Mouse (Mus musculus) stomach, embryonic 16.5 days (tissue): ENCODE data around the gene Zdhhc3. TPM values are rescaled to one million over a fixed set of nuclear protein-coding genes. Genes with fewer than 3 reads are reported as not detected.

Source experiments
- ATAC-seq: fragments of 200-750 bp; cut with Nextera tagmentation; 2 replicates; pipeline ENCODE4 v1.8.0; 2017; ENCODE audit warnings: moderate number of reproducible peaks, moderate TSS enrichment; ENCODE audit not compliant: insufficient read depth, low FRiP score
- H3K27ac ChIP-seq: fragments of 300-500 bp; sonication (generic); 2 replicates; pipeline ENCODE4 v1.5.1; 2014; ENCODE audit warnings: low read length
- H3K27me3 ChIP-seq: fragments of 300-500 bp; sonication (generic); 2 replicates; pipeline ENCODE4 v1.6.1; 2014; ENCODE audit warnings: low read length, control low read depth, mixed read lengths; ENCODE audit not compliant: control insufficient read depth, insufficient read depth
- H3K36me3 ChIP-seq: fragments of 300-500 bp; sonication (generic); 2 replicates; pipeline ENCODE4 v1.6.1; 2014; ENCODE audit warnings: low read length; ENCODE audit not compliant: control insufficient read depth, insufficient read depth
- H3K4me1 ChIP-seq: fragments of 300-500 bp; sonication (generic); 2 replicates; pipeline ENCODE4 v1.6.1; 2014; ENCODE audit warnings: low read length, control low read depth, mixed read lengths; ENCODE audit not compliant: control insufficient read depth, insufficient read depth
- H3K4me2 ChIP-seq: fragments of 300-500 bp; sonication (generic); 2 replicates; pipeline ENCODE4 v1.6.1; 2014; ENCODE audit warnings: low read depth, low read length, mixed read lengths
- H3K4me3 ChIP-seq: fragments of 300-500 bp; sonication (generic); replicated peaks from 2 replicates; pipeline ENCODE4 v1.5.1; 2014; ENCODE audit warnings: mild to moderate bottlenecking, low read length
- H3K9ac ChIP-seq: fragments of 300-500 bp; sonication (generic); 2 replicates; pipeline ENCODE4 v1.6.1; 2014; ENCODE audit warnings: low read length
- H3K9me3 ChIP-seq: fragments of 300-500 bp; sonication (generic); replicated peaks from 2 replicates; pipeline ENCODE4 v1.6.1; 2016; ENCODE audit warnings: low read length, control low read depth; ENCODE audit not compliant: control insufficient read depth
- WGBS: fragments of 180-500 bp; shearing (Covaris S2); extraction: QIAGEN DNeasy Blood & Tissue Kit; methylation state at CpG from one replicate; pipeline ENCODE4 v1.1.7; 2014; 5-methylcytosine and 5-hydroxymethylcytosine counted together
- polyA plus RNA-seq: library from polyadenylated mRNA; unstranded; fragments of >200 nt; fragmentation: Nextera tagmentation; extraction: Ambion mirVana; gene quantifications from 2 replicates; pipeline ENCODE4 v1.2.1, GENCODE M21; 2015

The Zdhhc3 gene
- polyA plus RNA-seq, 1 experiment from 2014 or later, result 73.4 TPM

DNA sequence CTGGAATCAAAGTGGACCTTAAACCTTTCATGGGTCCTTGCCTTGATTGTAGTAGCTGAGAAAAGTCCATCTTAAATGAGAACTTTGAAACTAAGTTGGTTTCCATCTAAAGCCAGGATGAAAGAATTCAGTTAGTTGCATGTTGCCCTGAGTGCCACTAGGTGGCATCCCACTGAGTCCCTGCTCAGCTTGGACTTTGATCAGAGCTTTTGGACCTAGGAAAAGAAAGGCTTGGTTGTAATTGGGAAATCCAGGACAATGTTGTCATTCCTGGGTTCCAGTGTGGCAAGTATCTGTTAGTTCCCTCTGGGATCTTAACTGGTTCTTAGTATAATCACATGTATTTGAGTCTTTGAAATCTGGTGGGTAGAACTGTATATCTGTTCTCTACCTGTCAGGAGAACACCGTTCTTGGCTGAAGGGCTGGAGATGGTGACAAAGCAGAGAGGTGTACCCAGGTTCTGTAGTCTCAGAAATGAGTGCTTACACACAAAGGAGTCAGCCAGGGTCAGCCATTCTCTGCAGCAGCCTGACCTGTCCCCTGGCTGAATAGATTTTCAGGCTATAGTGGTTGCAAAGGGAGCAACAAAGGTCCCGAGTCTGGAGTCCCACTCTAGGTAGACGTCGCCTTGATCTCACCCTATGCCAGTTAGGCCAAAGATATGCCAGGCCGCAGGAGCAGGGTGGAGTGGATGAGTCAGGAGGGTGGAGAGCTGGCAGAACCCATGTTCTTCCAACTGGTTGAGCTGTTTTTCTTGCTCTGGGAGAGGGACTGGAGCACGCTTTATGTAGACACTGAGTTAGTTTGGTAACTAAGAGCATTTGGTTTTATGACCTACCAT lies 10.8 kb upstream of the Zdhhc3 start:
- Histone ChIP-seq H3K4me1 (no peaks in the 10 kb centered on the region), H3K27ac (peak overlapping the region; percentile 68; the same call in 1 of the 2 replicates), H3K4me3 (no peak overlapping the region), H3K36me3 (peaks cover 22% of the 10 kb centered on the region), H3K4me2 (no peak overlapping the region), H3K9me3 (no peaks in the 10 kb centered on the region), H3K27me3 (no peaks in the 10 kb centered on the region), H3K9ac (no peak overlapping the region)
- no peak for ATAC-seq
- 85% methylated on average over 6 of the region's 6 CpGs for WGBS

DNA sequence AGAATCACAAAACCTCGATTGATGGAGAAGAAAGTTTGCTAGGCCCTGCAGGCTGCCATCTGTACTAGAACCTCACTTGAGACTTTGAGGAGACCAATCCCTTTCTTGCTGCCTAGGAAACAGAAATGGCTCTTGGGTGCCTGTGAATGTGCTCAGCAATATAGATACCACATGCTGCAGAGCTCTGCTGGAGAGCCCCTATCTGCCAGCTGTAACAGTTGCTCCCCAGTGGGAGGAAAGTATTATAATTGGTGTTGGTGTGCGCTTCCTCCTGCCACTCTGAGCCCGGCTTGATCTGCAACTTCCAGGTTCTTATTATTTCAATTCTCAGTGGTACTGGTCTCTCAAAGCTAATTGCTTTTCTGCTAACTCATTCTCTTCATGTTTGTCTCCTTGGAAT lies 10.0 kb upstream of the Zdhhc3 start:
- Histone ChIP-seq H3K4me3 (no peak overlapping the region), H3K9ac (no peak overlapping the region), H3K9me3 (no peaks in the 10 kb centered on the region), H3K36me3 (peaks cover 22% of the 10 kb centered on the region), H3K27ac (no peak overlapping the region), H3K4me1 (no peaks in the 10 kb centered on the region), H3K4me2 (no peak overlapping the region), H3K27me3 (no peaks in the 10 kb centered on the region)
- 96% methylated on average over 3 of the region's 3 CpGs for WGBS
- ATAC-seq, result no peak

DNA sequence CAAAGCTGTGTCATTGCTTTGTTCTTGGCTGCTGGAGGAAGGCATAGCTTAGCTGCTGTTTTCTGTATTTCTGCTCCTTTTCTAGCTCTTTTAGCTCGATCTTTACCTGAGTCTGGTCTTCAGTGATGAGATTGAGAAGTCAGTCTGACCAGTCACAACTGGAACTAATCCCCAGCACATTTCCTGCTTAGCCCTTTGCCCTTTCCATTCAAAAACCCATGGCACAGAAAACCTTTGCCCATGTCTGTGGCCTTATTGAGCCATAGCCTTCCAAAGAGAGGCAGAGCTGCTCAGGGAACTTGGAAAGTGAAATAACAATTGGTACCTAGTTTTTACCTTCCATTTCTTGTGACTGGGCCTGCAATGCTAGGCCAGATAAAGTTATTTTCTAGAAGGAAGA lies 2.6 kb upstream of the Zdhhc3 start:
- ATAC-seq, result no peak
- Histone ChIP-seq H3K4me3 (no peak overlapping the region), H3K27me3 (no peaks in the 10 kb centered on the region), H3K27ac (no peak overlapping the region), H3K4me2 (no peak overlapping the region), H3K36me3 (peaks cover 14% of the 10 kb centered on the region), H3K4me1 (peaks cover 18% of the 10 kb centered on the region), H3K9ac (no peak overlapping the region), H3K9me3 (no peaks in the 10 kb centered on the region)
- WGBS, result 85% methylated on average over 1 of the region's 1 CpGs

DNA sequence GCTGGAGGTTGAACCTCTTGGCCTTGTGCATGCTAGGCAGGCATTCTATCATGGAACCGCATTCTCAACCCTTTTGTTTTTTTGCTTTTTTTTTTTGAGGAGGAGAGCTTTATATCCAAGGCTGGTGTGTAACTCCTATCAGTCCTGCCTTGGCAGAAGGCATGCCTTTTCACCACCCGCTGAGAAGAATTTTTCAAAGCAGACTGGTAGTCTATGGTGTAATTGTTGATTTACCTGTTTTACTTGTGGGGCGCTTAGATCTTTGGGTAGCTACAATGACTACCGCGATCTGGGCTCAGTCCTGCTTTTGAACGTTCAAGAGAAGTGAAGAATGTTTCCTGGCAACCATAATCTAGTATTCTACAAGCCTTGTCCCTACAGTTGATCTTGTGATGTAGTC lies 926 bp upstream of the Zdhhc3 start:
- H3K27ac ChIP-seq, result peak overlapping the region; percentile 96
- H3K27me3 ChIP-seq, result no peaks in the 10 kb centered on the region
- H3K36me3 ChIP-seq, result no peaks in the 10 kb centered on the region
- no peak for ATAC-seq
- peaks cover 23% of the 10 kb centered on the region for H3K4me1 ChIP-seq
- peak overlapping the region; percentile 95 for H3K9ac ChIP-seq
- H3K4me2 ChIP-seq, result peak overlapping the region; percentile 92
- peak overlapping the region; percentile 82 for H3K4me3 ChIP-seq
- WGBS, result 51% methylated on average over 6 of the region's 6 CpGs
- no peaks in the 10 kb centered on the region for H3K9me3 ChIP-seq

DNA sequence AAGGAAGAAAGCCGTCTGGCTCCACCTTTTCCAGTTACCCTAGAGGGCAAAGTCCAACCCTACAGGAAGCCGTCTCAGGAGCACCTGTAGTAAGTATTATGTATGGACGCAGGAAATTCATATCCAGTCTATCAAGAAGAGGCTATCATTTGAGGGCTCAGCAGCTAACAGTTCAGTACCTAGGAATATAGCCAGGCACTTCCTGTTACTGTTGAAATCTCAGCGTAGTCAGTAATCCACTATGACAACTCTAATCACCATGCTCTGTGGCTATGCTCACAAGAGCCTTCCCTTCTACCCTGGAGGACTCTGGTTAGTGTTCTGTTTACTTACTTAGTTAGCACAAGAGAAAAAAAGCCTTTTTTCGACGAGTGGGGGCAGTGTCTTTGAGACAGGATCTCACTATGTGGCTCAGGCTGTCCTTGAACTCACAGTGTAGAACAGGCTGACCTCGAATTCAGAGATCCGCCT lies 1.2 kb downstream of the Zdhhc3 start:
- Histone ChIP-seq H3K9ac (peak overlapping the region; percentile 95), H3K4me2 (peak overlapping the region; percentile 92), H3K36me3 (no peaks in the 10 kb centered on the region), H3K9me3 (no peaks in the 10 kb centered on the region), H3K4me1 (peaks cover 23% of the 10 kb centered on the region), H3K27ac (peak overlapping the region; percentile 96), H3K27me3 (no peaks in the 10 kb centered on the region), H3K4me3 (peak overlapping the region; percentile 82)
- peak; percentile 21; the same call in 1 of the 2 replicates for ATAC-seq
- 41% methylated on average over 8 of the region's 8 CpGs for WGBS

DNA sequence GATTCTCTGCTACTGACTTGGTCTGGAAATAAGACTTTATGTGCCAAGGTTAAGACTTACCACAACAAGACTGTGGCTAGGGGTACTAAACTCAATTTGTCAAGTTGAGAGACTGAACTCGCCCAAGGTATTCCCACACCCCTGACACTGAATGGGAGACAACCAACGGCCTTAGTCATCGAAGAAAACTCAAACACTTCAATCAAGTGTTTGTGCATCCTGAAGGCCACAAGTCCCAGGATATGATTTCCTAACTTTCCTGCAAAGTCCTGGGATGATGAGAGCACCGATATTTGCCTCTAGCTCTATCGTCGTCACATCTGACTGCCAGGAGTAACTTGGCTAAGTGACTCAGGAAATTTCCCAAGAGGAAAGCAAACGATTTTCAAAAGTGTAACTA lies 3.8 kb downstream of the Zdhhc3 start:
- ATAC-seq, result no peak

DNA sequence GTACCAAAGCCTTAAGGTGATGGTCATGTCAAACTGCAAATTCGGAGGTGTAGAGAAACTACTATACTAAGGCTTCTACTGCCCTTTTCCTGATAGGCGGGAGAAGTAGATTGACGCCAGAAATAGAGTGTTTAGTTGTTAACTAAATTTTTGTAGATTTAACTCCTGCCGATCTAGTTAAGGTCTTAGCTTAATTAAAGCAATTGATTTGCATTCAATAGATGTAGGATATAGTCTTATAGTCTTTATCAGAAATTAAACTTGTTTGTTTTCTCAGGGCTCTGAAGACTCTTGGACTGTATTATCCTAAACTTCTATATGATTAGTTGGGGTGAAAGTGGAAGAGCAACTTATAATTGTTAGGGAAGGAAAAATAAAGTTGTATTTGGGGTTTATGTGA lies 5.8 kb downstream of the Zdhhc3 start:
- Histone ChIP-seq H3K9me3 (no peaks in the 10 kb centered on the region), H3K4me2 (no peak overlapping the region), H3K27ac (no peak overlapping the region), H3K4me1 (peaks cover 15% of the 10 kb centered on the region), H3K4me3 (no peak overlapping the region), H3K27me3 (no peaks in the 10 kb centered on the region), H3K36me3 (0 out of 2 replicates have a peak, but pooled peaks cover 4% of the 10 kb centered on the region), H3K9ac (no peak overlapping the region)
- ATAC-seq, result no peak
- 89% methylated on average over 4 of the region's 4 CpGs for WGBS

More for the DNA sequence above, 3.8 kb downstream of the Zdhhc3 start:
- H3K9me3 ChIP-seq, result no peaks in the 10 kb centered on the region
- no peak overlapping the region for H3K4me2 ChIP-seq
- peaks cover 23% of the 10 kb centered on the region for H3K4me1 ChIP-seq
- 72% methylated on average over 7 of the region's 7 CpGs for WGBS
- no peak overlapping the region for H3K9ac ChIP-seq
- no peaks in the 10 kb centered on the region for H3K27me3 ChIP-seq
- no peak overlapping the region for H3K4me3 ChIP-seq
- H3K27ac ChIP-seq, result peak overlapping the region; percentile 35; the same call in 1 of the 2 replicates
- 0 out of 2 replicates have a peak, but pooled peaks cover 4% of the 10 kb centered on the region for H3K36me3 ChIP-seq

DNA sequence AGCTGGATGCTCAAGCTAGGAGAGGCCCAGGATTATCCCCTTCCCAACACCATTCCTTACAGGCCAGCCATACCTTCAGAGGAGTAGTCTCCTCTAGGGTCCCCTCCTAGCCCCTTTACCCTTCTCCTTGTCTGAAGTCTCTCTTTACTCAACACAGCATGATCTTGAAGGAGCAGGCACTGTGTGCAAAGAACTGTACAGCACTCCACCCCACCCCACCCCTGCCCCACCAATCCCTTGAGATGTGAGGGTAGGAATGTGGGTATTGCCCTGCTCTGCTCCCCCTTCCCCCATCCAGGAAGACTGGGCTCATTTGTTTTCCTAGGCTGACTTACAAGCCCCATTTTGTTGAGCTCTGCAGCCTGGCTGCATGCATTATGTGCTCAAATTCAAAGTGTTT lies 8.6 kb downstream of the Zdhhc3 start:
- Histone ChIP-seq H3K36me3 (peaks cover 16% of the 10 kb centered on the region), H3K9ac (no peak overlapping the region), H3K4me1 (0 out of 2 replicates have a peak, but pooled peaks cover 5% of the 10 kb centered on the region), H3K4me2 (no peak overlapping the region), H3K9me3 (no peaks in the 10 kb centered on the region), H3K27me3 (no peaks in the 10 kb centered on the region), H3K4me3 (no peak overlapping the region), H3K27ac (no peak overlapping the region)
- ATAC-seq, result no peak

DNA sequence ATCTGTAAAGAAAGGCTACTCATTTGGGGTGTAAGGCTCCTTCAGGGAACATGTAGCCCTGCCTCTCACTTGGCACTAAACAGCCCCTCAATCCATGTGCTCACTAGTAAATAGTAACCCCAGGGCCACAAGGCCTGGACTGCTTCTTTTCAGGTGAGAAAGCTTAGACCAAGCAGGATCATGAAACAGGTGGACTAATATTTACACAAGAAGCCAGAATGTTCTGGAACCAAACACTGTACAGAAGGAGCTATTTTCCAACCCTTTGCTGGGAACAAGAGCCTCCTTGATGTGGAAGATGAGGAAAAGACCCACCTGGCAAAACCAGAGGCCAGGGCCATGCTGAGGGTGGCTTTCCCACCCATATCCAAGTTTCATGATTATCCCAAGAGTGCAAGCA lies 9.6 kb downstream of the Zdhhc3 start:
- Histone ChIP-seq H3K4me1 (no peaks in the 10 kb centered on the region), H3K27ac (no peak overlapping the region), H3K9me3 (no peaks in the 10 kb centered on the region), H3K4me2 (no peak overlapping the region), H3K9ac (no peak overlapping the region), H3K27me3 (no peaks in the 10 kb centered on the region), H3K4me3 (no peak overlapping the region), H3K36me3 (peaks cover 23% of the 10 kb centered on the region)
- no peak; the same call in 1 of the 2 replicates for ATAC-seq
